Mouse (Mus musculus): ENCODE data around the gene Ptpn3. TPM values are rescaled to one million over a fixed set of nuclear protein-coding genes. Genes with fewer than 3 reads are reported as not detected.
"Not testable (repeated sequence)": the region's sequence is repeated elsewhere in the genome, so short reads cannot be mapped to it uniquely, and the experiment has no call there.

Ptpn3 gene
- total RNA-seq, 2 experiments from 2014 or later: 0.17 TPM; not detected in 1

GRCm38 (mm10) chr4:57270489-57270888, 31.1 kb downstream of the Ptpn3 start:
- ATAC-seq (replicated peaks; ENCODE audit: low FRiP score, poor library complexity, severe bottlenecking): not testable (repeated sequence)

DNA sequence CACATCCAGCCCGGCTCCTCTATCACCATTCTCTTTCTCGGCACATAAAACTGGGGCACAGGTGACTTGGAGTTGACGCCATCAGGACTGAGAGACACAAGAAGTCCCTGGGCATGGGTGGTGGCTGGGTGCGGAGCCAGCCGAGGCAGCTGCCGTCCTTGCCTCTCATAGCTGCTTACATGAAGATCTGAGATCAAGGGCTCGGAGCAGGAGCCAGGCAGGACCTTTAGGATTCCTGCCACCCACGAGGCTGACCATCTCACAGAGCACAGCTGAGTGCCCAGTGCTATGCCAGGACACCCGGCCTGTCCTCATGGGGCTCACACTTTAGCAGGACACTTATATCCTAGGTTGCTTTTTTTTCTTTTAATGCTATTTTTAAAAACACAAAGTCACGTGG, 32.3 kb downstream of the Ptpn3 start:
- ATAC-seq (replicated peaks; ENCODE audit: low FRiP score, poor library complexity, severe bottlenecking): no peak

DNA sequence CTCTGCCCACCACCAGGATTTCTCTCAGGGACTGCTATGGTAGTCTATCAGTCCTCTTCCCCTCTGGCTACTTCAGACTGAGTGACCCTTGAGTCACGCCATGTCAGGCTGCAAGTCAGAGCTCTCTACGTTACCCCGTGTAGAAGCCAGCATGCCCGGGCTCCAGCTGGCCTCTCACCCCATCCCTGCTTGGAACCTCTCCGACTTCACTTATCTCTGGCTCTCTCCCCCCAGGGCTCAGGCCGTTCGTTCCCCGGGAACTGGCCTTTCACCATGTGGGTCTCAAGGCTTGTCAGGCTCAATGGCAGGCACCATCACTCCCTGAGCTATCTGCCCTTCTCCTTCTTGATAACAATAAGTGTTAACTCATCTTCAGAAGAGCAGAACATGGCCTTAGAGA, 33.3 kb downstream of the Ptpn3 start:
- ATAC-seq (replicated peaks; ENCODE audit: low FRiP score, poor library complexity, severe bottlenecking): no peak

- ATAC-seq (replicated peaks; ENCODE audit: low FRiP score, poor library complexity, severe bottlenecking): no peak
Measured at GRCm38 (mm10) chr4:57266389-57266788, 35.2 kb downstream of the Ptpn3 start.

- ATAC-seq (replicated peaks; ENCODE audit: low FRiP score, poor library complexity, severe bottlenecking): no peak
Measured at GRCm38 (mm10) chr4:57263695-57264094, 37.9 kb downstream of the Ptpn3 start.

GRCm38 (mm10) chr4:57263061-57263685, 38.5 kb downstream of the Ptpn3 start:
- ATAC-seq (replicated peaks; ENCODE audit: low FRiP score, poor library complexity, severe bottlenecking): no peak

DNA sequence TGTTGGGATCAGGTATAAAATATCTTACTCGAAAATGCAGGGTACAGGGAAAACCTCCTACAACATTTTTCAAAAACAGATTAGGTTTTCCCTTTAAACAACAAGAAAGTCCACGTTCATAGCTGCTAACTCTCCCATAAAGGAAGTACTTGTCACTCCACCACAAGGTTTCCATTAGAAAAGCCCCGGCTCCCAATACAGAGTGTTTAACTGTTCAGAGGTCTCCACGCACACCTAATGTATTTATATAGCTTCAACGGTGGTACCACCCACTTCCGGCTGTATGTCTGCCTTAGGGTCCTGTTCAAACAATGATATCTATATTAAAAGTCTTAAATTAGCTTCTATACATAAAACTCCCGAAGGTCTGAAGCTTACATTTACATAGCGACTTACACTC, 39.2 kb downstream of the Ptpn3 start:
- no peak for ATAC-seq (replicated peaks; ENCODE audit: low FRiP score, poor library complexity, severe bottlenecking)

- no peak for ATAC-seq (replicated peaks; ENCODE audit: low FRiP score, poor library complexity, severe bottlenecking)
Measured at GRCm38 (mm10) chr4:57261813-57262212, 39.8 kb downstream of the Ptpn3 start.

DNA sequence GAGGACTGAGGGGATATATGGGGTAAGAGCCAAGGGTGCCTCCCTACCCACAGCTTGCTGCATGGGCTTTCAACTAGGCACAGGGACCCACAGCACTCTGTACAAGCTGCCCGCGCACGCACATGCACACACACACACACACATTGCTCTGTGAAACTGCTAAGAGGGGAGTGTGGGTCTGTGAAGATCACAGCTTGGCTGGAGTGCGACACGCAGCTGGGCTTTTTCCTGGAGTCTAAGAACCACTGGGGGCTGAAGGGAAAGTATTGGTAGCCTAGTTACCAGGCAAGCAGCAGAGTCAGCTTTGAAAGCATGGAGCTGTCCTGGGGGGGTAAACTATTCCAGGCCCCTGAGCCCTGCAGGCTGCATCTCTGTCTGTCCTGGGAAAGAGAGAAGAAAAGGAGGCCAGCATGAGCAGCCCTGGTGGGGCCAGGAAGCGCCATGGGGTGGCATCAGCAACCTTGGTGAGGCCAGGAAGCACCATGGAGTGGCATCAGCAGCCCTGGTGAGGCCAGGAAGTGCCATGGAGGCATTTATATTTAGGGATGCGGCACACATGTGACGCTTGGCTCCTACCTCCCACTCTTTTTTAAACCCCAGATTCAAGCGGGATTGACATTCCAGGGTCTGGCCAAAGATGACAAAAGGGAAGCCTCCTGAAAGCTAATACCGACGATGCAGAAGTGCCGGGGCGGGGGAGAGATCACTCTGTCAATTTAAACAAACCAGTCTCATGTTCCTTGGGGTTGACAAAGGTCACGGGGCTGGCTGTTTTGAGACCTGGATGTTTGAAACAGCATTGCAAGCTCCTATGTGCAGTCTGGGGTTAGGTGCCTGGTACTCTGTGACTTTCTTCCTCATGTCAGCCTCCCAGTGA, 43.2 kb downstream of the Ptpn3 start:
- ATAC-seq (replicated peaks; ENCODE audit: low FRiP score, poor library complexity, severe bottlenecking): no peak

- ATAC-seq (replicated peaks; ENCODE audit: low FRiP score, poor library complexity, severe bottlenecking): no peak
Measured at GRCm38 (mm10) chr4:57257409-57257808, 44.2 kb downstream of the Ptpn3 start.

- no peak for ATAC-seq (replicated peaks; ENCODE audit: low FRiP score, poor library complexity, severe bottlenecking)
Measured at GRCm38 (mm10) chr4:57256761-57257160, 44.9 kb downstream of the Ptpn3 start.

DNA sequence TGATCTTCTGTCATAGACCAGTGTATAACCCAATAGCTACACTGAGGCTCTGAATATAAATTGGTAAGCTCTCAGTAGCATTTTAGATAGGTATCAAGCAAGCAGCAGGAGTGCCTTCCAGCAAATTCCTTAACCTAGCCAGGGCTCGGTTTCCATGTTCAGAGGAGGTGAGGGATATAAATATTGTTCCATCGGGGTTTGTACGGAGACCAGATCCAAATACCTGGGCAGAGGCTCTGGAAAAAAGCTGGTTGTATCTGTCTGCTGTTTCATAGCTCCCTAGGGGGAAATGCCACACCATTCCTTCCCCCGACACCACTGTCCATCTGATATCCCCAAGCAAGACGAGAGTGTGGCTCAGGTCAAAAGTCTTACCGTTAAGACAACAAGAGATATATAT, 47.2 kb downstream of the Ptpn3 start:
- no peak for ATAC-seq (replicated peaks; ENCODE audit: low FRiP score, poor library complexity, severe bottlenecking)

DNA sequence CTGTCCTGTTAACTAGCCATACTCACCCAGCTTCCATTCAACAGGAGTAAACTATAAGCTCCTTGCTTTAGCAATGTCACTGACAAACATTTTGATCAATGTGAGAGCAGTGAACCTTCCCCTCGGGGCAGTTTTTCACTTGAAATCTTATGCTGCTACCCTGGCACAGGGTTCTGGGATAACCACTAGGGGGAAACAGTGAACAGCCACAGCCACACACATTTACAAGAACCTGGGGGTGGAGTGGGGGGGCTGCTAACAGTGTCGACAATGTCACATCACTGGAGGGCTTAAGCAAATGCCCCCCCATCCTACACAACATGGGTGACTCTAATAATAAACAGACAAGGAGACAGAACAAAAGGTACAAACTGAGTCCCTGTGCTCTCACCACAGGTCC, 51.0 kb downstream of the Ptpn3 start:
- no peak for ATAC-seq (replicated peaks; ENCODE audit: low FRiP score, poor library complexity, severe bottlenecking)

DNA sequence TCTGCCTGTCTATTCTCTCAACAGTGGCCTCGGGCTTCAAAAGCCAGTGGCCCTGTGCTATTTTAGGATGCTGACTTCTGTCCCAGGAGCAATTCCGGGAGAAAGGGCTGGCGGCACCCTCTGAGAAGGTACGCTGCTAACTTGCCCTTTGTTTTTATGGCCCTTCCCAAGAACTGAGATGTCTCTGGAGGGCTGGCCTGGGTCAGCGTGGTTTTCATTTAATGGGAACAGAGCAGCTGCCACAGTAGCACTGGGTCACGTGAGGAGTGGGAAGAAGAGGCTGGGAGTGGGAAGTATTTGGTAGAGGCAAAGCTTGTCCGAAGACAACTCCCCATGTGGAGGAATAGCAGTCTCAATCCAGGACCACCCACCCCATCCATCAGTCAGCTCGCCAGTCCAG, 52.5 kb downstream of the Ptpn3 start:
- no peak for ATAC-seq (replicated peaks; ENCODE audit: low FRiP score, poor library complexity, severe bottlenecking)

- ATAC-seq (replicated peaks; ENCODE audit: low FRiP score, poor library complexity, severe bottlenecking): no peak
Measured at GRCm38 (mm10) chr4:57244874-57245273, 56.8 kb downstream of the Ptpn3 start.

GRCm38 (mm10) chr4:57243312-57243711, 58.3 kb downstream of the Ptpn3 start:
- ATAC-seq (replicated peaks; ENCODE audit: low FRiP score, poor library complexity, severe bottlenecking): no peak

DNA sequence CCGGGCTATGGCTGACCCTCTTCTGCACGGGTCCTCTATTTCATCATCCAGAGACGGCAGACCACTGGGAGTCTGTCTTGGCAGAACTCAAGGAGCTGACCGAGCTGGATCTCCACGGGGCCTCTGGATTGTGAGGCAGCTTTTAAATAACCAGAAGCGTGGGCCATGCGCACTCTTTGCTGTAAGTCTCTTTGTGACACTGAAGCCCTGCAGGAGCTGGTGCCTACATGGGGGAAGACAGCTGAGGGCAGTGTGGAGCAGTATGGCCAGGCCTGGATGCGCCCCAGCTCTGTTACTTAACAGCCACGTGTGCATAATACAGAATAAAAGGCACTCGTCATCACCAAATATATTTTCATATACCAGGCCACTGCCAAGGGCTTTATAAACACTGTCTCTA, 60.7 kb downstream of the Ptpn3 start:
- ATAC-seq (replicated peaks; ENCODE audit: low FRiP score, poor library complexity, severe bottlenecking): no peak

DNA sequence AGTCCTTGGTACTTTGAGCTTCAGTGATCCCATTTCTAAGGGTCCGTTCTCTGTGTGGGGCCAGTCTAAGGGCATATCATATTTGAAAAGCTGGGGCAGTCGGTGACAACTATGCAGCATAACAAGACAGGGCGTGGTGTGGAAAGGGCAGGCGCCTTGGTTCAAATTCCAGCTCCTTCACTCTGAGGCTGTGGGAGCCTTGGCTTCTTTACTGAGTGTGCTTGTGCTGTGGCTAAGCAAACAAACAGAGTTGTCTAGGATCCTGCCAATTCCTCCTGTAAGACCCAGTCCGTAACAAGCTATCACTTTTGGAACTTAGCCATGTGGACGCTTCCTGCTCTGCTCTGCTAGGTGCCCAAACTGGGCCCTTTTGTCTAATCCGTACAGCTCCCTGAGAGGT, 61.5 kb downstream of the Ptpn3 start:
- ATAC-seq (replicated peaks; ENCODE audit: low FRiP score, poor library complexity, severe bottlenecking): no peak

- no peak for ATAC-seq (replicated peaks; ENCODE audit: low FRiP score, poor library complexity, severe bottlenecking)
Measured at GRCm38 (mm10) chr4:57239112-57239511, 62.5 kb downstream of the Ptpn3 start.

- ATAC-seq (replicated peaks; ENCODE audit: low FRiP score, poor library complexity, severe bottlenecking): no peak
Measured at GRCm38 (mm10) chr4:57238118-57238517, 63.5 kb downstream of the Ptpn3 start.

- no peak for ATAC-seq (replicated peaks; ENCODE audit: low FRiP score, poor library complexity, severe bottlenecking)
Measured at GRCm38 (mm10) chr4:57236513-57236912, 65.1 kb downstream of the Ptpn3 start.

All from erythroblast, adult 5-6 weeks (primary cell).